Mouse (Mus musculus): ENCODE data around the gene Dntt. TPM values are rescaled to one million over a fixed set of nuclear protein-coding genes. Genes with fewer than 3 reads are reported as not detected.
A peak's percentile ranks its signal among the peaks of the same experiment; 100 is the strongest.

The Dntt gene
- polyA plus RNA-seq, 1 experiment from 2014 or later: 0.17 TPM

DNA sequence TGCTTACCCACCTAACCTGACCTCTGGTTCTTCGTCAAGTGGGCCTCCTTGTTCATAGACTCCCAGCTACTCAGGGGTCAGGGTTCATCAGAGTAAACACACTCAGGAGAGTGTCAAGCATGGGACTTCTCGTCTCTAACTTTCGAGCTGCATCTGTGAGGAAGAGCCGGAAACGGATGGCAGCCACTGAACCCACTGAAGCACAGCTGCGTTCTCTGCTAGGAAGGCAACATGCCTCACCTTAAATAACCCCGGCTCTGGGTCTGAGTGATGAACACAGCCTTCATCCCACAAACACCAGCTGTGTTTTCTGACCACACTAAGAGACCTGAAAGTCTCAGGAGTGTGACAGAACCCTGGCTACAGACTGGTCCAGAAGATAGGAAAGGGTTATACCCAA is 10.0 kb downstream of the Dntt start:
- Histone ChIP-seq H3K4me1 (ENCODE audit: control insufficient read depth, insufficient read depth, low read length) (no peaks in the 10 kb centered on the region), H3K27ac (replicated peaks; ENCODE audit: low read depth, low read length) (no peak overlapping the region), H3K9ac (replicated peaks; ENCODE audit: low read length) (no peak overlapping the region), H3K4me2 (ENCODE audit: low read length) (no peak overlapping the region), H3K36me3 (ENCODE audit: control insufficient read depth, insufficient read depth, low read length) (no peaks in the 10 kb centered on the region), H3K9me3 (ENCODE audit: control insufficient read depth, low read length) (no peaks in the 10 kb centered on the region), H3K4me3 (replicated peaks; ENCODE audit: low read depth, low read length) (no peak overlapping the region), H3K27me3 (ENCODE audit: control insufficient read depth, insufficient read depth, low read length) (no peaks in the 10 kb centered on the region)
- DNase-seq: no peak
- no peak for ATAC-seq (ENCODE audit: low FRiP score, low TSS enrichment)
- WGBS: 88% methylated on average over 7 of the region's 7 CpGs

DNA sequence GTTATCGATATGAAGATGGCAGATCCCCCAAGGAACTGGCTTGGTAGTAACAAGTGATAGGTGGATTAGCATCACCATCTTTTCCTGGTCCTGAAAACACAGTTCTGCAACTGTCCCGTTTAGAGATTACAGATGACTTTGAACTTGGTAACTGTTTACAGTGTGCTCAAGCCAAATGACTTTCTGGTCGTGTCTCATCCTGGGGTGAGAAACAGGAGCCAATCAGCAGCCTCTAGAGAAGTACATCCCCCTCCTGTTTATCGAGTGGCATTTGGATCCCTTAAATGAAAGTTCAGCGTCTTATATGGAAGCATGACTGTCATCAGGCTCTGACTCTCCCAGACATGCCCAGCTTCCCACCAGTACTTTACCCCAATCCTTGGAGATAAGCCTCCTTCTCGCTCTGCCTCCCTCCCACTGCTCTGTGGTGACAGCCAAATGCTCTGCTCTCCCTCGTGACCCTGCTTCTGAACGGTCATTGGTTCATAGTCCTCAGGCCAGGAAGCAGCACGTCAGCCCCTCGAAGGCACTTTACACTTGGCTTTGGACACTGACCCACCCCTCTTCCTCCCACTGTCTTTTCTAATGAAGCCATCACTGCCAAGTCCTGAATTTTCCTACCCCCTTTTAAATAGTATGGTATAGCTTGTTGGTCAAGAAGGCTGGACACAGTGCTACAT is 16.2 kb downstream of the Dntt start:
- WGBS: 62% methylated on average over 10 of the region's 10 CpGs
- H3K4me3 ChIP-seq (replicated peaks; ENCODE audit: low read depth, low read length): no peak overlapping the region
- no peaks in the 10 kb centered on the region for H3K36me3 ChIP-seq (ENCODE audit: control insufficient read depth, insufficient read depth, low read length)
- H3K27me3 ChIP-seq (ENCODE audit: control insufficient read depth, insufficient read depth, low read length): no peaks in the 10 kb centered on the region
- H3K4me1 ChIP-seq (ENCODE audit: control insufficient read depth, insufficient read depth, low read length): no peaks in the 10 kb centered on the region
- DNase-seq (no peak), ATAC-seq (ENCODE audit: low FRiP score, low TSS enrichment) (no peak)
- H3K9me3 ChIP-seq (ENCODE audit: control insufficient read depth, low read length): no peaks in the 10 kb centered on the region
- H3K4me2 ChIP-seq (ENCODE audit: low read length): no peak overlapping the region
- no peak overlapping the region for H3K27ac ChIP-seq (replicated peaks; ENCODE audit: low read depth, low read length)
- no peak overlapping the region for H3K9ac ChIP-seq (replicated peaks; ENCODE audit: low read length)

DNA sequence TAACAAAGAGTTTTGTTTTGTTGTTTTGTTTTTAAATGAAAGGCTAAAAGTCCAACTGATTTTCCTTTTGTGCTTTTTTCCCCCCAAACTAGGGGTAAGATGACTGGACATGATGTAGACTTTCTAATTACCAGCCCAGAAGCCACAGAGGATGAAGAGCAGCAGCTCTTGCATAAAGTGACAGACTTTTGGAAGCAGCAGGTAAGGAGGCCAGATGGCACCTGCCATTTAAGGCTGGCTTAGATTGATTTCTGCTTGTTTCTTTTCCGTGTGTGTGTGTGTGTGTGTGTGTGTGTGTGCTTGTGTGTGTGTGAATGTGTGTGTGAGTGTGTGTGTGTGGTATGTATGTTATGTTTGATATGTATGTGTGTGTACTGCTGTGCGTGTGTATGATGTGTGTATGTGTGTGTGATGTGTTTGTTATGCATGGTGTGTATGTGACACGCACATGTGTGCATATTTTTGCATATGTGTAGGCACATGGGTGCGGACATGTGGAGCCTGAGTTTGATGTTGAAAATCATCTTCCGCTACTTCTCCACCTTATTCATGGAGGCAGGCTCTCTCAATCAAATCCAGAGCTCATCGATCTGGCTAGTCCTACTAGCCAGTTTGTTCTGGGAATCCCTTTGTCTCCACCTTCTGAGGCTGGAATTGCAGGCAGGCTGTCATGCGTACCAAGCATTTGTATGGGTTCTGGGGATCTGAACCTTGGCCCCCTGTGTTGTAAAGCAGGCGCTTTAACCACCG is 18.5 kb downstream of the Dntt start:
- H3K4me1 ChIP-seq (ENCODE audit: control insufficient read depth, insufficient read depth, low read length): no peaks in the 10 kb centered on the region
- ATAC-seq (ENCODE audit: low FRiP score, low TSS enrichment) (no peak), DNase-seq (peak; percentile 55)
- no peaks in the 10 kb centered on the region for H3K27me3 ChIP-seq (ENCODE audit: control insufficient read depth, insufficient read depth, low read length)
- H3K27ac ChIP-seq (replicated peaks; ENCODE audit: low read depth, low read length): no peak overlapping the region
- no peak overlapping the region for H3K4me2 ChIP-seq (ENCODE audit: low read length)
- no peaks in the 10 kb centered on the region for H3K36me3 ChIP-seq (ENCODE audit: control insufficient read depth, insufficient read depth, low read length)
- no peak overlapping the region for H3K9ac ChIP-seq (replicated peaks; ENCODE audit: low read length)
- 71% methylated on average over 9 of the region's 9 CpGs for WGBS
- H3K4me3 ChIP-seq (replicated peaks; ENCODE audit: low read depth, low read length): no peak overlapping the region
- no peaks in the 10 kb centered on the region for H3K9me3 ChIP-seq (ENCODE audit: control insufficient read depth, low read length)

DNA sequence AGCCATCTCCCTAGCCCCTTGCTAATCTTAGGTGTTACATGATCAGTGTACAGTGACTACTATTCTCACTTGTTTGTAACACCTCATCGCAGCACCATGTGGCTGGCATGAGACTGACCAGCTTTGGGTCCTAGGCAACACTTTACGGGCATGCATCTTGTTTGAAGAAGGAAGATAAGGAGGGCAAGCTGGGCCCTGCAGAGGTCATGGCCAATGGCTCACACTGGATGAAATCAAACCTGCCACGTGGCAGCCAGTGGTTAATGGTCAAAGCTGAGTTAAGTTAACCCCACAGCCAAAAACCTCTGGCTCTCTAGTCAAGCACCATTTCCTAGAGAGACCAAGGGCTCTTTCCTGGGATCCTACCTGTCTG is 19.1 kb downstream of the Dntt start:
- 84% methylated on average over 3 of the region's 3 CpGs for WGBS
- Histone ChIP-seq H3K4me3 (replicated peaks; ENCODE audit: low read depth, low read length) (no peak overlapping the region), H3K9me3 (ENCODE audit: control insufficient read depth, low read length) (no peaks in the 10 kb centered on the region), H3K27me3 (ENCODE audit: control insufficient read depth, insufficient read depth, low read length) (no peaks in the 10 kb centered on the region), H3K4me1 (ENCODE audit: control insufficient read depth, insufficient read depth, low read length) (no peaks in the 10 kb centered on the region), H3K36me3 (ENCODE audit: control insufficient read depth, insufficient read depth, low read length) (no peaks in the 10 kb centered on the region), H3K27ac (replicated peaks; ENCODE audit: low read depth, low read length) (no peak overlapping the region), H3K4me2 (ENCODE audit: low read length) (no peak overlapping the region), H3K9ac (replicated peaks; ENCODE audit: low read length) (no peak overlapping the region)
- DNase-seq (no peak), ATAC-seq (ENCODE audit: low FRiP score, low TSS enrichment) (no peak)

DNA sequence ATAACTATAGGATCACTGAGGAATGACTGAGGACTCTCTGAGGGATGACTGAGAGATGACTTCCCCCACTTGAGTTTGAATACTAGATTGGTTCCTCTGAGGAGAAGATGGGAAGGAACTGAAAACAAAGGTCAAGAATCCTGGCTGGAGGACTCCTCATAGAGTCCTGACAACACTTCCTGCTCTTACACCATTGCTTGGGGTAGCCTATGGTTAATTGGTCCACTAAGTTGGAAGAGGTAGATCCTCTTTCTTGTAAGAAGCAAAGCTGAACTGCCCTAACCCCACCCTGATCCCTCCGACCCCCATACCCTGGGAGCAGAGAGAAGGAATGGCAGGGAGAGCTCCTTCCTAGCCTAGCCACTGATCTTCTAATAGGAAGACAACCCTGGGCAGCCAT is 22.6 kb downstream of the Dntt start:
- Histone ChIP-seq H3K27me3 (ENCODE audit: control insufficient read depth, insufficient read depth, low read length) (no peaks in the 10 kb centered on the region), H3K4me1 (ENCODE audit: control insufficient read depth, insufficient read depth, low read length) (no peaks in the 10 kb centered on the region), H3K9me3 (ENCODE audit: control insufficient read depth, low read length) (no peaks in the 10 kb centered on the region), H3K4me2 (ENCODE audit: low read length) (no peak overlapping the region), H3K27ac (replicated peaks; ENCODE audit: low read depth, low read length) (no peak overlapping the region), H3K4me3 (replicated peaks; ENCODE audit: low read depth, low read length) (no peak overlapping the region), H3K36me3 (ENCODE audit: control insufficient read depth, insufficient read depth, low read length) (no peaks in the 10 kb centered on the region), H3K9ac (replicated peaks; ENCODE audit: low read length) (no peak overlapping the region)
- no peak for DNase-seq
- WGBS: 91% methylated on average over 1 of the region's 1 CpGs
- no peak for ATAC-seq (ENCODE audit: low FRiP score, low TSS enrichment)

DNA sequence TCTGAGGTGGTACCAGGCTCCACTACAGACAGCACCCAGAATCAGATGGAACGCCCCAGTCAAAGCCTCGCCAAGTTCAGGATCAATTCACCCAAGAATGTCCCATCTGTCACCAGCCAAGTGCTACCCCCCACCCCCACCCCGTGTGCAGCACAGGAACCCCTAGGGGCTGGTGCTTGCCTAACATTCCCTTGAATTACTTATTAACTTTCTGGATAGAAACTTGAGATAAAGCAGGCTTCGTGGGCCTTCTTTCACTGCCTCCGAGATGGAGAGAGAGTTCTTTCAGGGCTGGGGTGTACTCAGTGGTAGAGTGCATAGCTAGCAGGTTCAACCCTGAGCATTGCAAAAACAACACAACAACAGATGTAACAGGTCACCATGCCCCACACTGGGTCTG is 23.2 kb downstream of the Dntt start:
- H3K4me2 ChIP-seq (ENCODE audit: low read length): no peak overlapping the region
- no peaks in the 10 kb centered on the region for H3K4me1 ChIP-seq (ENCODE audit: control insufficient read depth, insufficient read depth, low read length)
- H3K4me3 ChIP-seq (replicated peaks; ENCODE audit: low read depth, low read length): no peak overlapping the region
- no peaks in the 10 kb centered on the region for H3K27me3 ChIP-seq (ENCODE audit: control insufficient read depth, insufficient read depth, low read length)
- H3K36me3 ChIP-seq (ENCODE audit: control insufficient read depth, insufficient read depth, low read length): no peaks in the 10 kb centered on the region
- 80% methylated on average over 5 of the region's 5 CpGs for WGBS
- H3K9me3 ChIP-seq (ENCODE audit: control insufficient read depth, low read length): no peaks in the 10 kb centered on the region
- no peak for DNase-seq
- H3K9ac ChIP-seq (replicated peaks; ENCODE audit: low read length): no peak overlapping the region
- ATAC-seq (ENCODE audit: low FRiP score, low TSS enrichment): no peak
- no peak overlapping the region for H3K27ac ChIP-seq (replicated peaks; ENCODE audit: low read depth, low read length)

DNA sequence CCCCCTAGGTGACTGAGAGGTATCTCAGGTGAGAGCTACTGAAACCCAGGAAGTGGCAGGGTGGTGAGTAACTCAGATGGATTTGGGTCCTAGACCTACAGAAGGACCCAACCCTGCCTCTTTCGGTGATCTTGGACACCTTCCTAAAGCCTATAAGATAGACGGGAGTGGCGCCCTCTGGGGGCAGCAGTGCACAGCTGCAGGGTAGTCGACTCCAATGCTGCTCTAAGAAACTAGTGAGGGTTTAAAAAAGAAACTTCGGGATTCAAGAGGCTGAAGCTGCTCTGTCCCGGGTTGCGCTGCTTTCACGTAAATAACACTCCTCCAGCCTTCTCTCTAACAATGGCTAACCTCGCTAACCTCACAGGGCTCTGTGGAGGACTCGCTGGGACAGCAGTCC is 24.5 kb downstream of the Dntt start:
- Histone ChIP-seq H3K9ac (replicated peaks; ENCODE audit: low read length) (no peak overlapping the region), H3K36me3 (ENCODE audit: control insufficient read depth, insufficient read depth, low read length) (no peaks in the 10 kb centered on the region), H3K4me1 (ENCODE audit: control insufficient read depth, insufficient read depth, low read length) (no peaks in the 10 kb centered on the region), H3K4me2 (ENCODE audit: low read length) (no peak overlapping the region), H3K9me3 (ENCODE audit: control insufficient read depth, low read length) (no peaks in the 10 kb centered on the region), H3K27ac (replicated peaks; ENCODE audit: low read depth, low read length) (no peak overlapping the region), H3K27me3 (ENCODE audit: control insufficient read depth, insufficient read depth, low read length) (no peaks in the 10 kb centered on the region), H3K4me3 (replicated peaks; ENCODE audit: low read depth, low read length) (no peak overlapping the region)
- DNase-seq (peak; percentile 36), ATAC-seq (ENCODE audit: low FRiP score, low TSS enrichment) (no peak)
- 39% methylated on average over 10 of the region's 10 CpGs for WGBS

DNA sequence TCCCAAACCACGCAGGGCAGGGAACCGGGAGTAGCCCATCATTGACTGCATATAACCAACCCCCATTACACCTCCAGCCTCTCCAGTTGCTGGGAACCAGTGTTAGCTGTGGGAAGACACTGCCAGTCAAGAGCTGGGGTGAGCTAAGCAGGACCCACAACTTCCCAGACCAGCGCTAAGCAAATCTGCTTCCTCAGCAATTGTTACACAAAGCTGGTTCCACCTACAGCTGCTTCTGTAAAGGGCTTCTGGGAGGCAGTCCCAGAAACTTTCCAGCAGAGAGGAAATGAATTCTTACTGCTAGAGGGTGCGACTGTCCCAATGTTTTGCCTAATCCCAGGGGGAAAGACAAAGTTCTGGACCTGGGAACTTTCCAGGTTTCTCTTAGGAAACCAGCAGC is 25.6 kb downstream of the Dntt start:
- ATAC-seq (ENCODE audit: low FRiP score, low TSS enrichment) (no peak), DNase-seq (no peak)
- Histone ChIP-seq H3K9me3 (ENCODE audit: control insufficient read depth, low read length) (no peaks in the 10 kb centered on the region), H3K9ac (replicated peaks; ENCODE audit: low read length) (no peak overlapping the region), H3K27me3 (ENCODE audit: control insufficient read depth, insufficient read depth, low read length) (no peaks in the 10 kb centered on the region), H3K4me2 (ENCODE audit: low read length) (no peak overlapping the region), H3K27ac (replicated peaks; ENCODE audit: low read depth, low read length) (no peak overlapping the region), H3K4me1 (ENCODE audit: control insufficient read depth, insufficient read depth, low read length) (no peaks in the 10 kb centered on the region), H3K36me3 (ENCODE audit: control insufficient read depth, insufficient read depth, low read length) (no peaks in the 10 kb centered on the region), H3K4me3 (replicated peaks; ENCODE audit: low read depth, low read length) (no peak overlapping the region)
- WGBS: 76% methylated on average over 4 of the region's 4 CpGs

DNA sequence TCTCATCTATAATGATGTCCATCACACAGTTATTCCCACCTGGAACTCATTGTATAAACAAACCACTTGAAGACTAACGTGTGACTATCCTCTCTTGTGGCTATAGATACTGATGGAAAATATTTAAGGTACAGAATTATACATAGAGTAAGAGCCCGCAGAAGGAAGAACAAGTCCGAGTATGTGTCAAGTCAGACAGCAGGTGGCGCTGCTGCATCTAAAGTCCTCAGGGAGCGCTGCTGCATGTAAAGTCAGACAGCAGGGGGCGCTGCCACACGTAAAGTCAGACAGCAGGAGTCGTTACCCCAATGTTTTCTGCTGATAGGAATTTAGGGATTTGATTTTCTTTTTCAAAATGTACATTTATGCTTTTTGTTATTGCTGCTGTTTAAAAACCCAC is 42.4 kb downstream of the Dntt start:
- Histone ChIP-seq H3K4me1 (ENCODE audit: control insufficient read depth, insufficient read depth, low read length) (no peaks in the 10 kb centered on the region), H3K36me3 (ENCODE audit: control insufficient read depth, insufficient read depth, low read length) (no peaks in the 10 kb centered on the region), H3K27me3 (ENCODE audit: control insufficient read depth, insufficient read depth, low read length) (peaks cover 2% of the 10 kb centered on the region; the same call in 1 of the 2 replicates), H3K9me3 (ENCODE audit: control insufficient read depth, low read length) (no peaks in the 10 kb centered on the region), H3K4me2 (ENCODE audit: low read length) (no peak overlapping the region), H3K9ac (replicated peaks; ENCODE audit: low read length) (no peak overlapping the region), H3K4me3 (replicated peaks; ENCODE audit: low read depth, low read length) (no peak overlapping the region), H3K27ac (replicated peaks; ENCODE audit: low read depth, low read length) (no peak overlapping the region)
- ATAC-seq (ENCODE audit: low FRiP score, low TSS enrichment): peak; percentile 34; the same call in 1 of the 2 replicates
- WGBS: 7% methylated on average over 8 of the region's 8 CpGs
- DNase-seq: peak; percentile 95

All from midbrain, embryonic 14.5 days (tissue).